Mouse (Mus musculus): ENCODE measurements around the gene Fbxl17.

GRCm38 (mm10) chr17:63498182-63498716, 1.6 kb downstream of the Fbxl17 start:
- TF ChIP-seq EP300 (IDR thresholded peaks at IDR 0.05; ENCODE audit: low read depth) (no peak), CTCF (IDR thresholded peaks at IDR 0.05; ENCODE audit: low read depth) (no peak)
